Mouse (Mus musculus): ENCODE measurements around the gene Nrg4.

Gene Nrg4

DNA sequence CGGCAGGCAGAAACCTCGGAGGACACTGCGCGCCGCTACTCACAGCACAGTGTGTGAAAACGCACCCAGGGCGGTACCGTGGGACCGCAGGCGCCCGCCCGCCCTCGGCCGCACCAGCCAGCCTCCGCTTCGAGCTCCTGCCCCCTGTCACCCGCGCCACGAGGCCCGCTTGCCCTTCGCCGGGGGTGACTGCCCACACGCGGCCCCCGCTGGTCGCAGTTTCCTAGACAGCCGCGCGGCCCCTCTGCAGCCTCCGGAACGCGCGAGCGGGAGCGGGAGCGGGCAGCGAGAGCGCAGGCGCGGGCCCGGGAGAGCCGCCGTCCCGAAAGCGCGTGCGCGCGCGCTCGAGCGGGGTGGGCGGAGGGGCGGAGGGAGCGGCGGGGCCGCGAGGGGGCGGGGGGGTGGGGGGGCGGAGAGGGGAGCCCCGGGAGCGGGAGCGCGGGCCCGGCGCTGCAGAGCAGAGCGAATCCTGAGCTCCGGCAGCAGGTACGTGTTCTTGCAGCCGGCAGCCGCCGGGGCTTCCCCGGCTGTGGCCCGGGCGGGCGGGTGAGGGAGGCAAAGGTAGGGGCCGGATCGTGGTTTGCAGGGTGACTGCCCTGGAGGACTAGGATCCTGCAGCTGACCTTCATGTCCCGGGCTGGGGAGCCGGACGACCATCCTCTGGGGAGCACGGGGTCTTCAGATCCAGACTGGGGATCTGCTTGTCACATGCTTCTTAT is at the start of gene Nrg4, which contains the start of gene Tmem266:
Gene Nrg4 (minus strand): TSS at position 330 of the 719 bp plus-strand sequence.
Gene Tmem266 (plus strand): TSS at position 399 of the 719 bp plus-strand sequence.
- peak; percentile 77 for DNase-seq (ENCODE audit: low read depth, low spot score)

GRCm38 (mm10) chr9:55371908-55372307 is 45.3 kb upstream of the Nrg4 start:
- DNase-seq (ENCODE audit: low read depth, low spot score) = no peak

GRCm38 (mm10) chr9:55368011-55368410 is 41.4 kb upstream of the Nrg4 start:
- no peak for DNase-seq (ENCODE audit: low read depth, low spot score)

- DNase-seq (ENCODE audit: low read depth, low spot score) = no peak
Measured at GRCm38 (mm10) chr9:55363707-55364106, 37.1 kb upstream of the Nrg4 start.

- no peak for DNase-seq (ENCODE audit: low read depth, low spot score)
Measured at GRCm38 (mm10) chr9:55361969-55362368, 35.3 kb upstream of the Nrg4 start.

DNA sequence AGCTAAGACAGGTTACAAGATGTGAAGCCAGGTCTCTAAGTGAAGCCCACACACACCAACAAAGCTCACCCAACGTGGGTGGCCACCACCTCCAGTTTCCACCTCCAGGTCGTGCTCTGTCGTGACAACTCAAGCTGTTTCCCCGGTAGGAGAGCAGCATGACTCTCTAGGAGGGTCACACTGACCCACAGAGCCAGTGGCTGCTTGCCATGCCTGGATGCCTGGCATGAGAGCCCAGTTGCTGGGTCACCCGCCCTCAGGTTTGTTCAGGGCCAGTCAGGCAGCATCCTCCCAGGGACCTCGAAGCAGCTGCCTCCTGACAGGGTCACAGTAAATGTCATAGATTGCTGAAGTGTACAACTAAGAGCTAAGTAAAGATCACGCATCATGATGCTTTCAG is 34.2 kb upstream of the Nrg4 start:
- DNase-seq (ENCODE audit: low read depth, low spot score) = no peak

DNA sequence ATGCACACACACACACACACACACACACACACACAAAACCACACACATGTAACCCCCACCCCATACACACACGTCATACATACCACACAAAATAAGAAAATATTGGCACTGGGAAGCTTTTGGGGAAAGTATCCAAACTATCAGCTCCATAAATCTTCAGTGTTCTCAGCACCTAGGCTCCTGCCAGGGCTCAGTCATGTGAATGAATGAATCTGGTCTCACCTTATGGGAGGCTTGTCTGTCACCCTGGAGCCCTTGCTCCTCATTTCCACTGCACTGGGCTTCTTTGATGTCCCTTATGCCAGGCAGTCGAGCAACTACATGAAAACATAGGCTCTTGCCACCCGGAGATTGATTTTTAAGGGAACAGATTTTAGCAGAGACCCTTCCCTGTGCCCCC is 33.7 kb upstream of the Nrg4 start:
- DNase-seq (ENCODE audit: low read depth, low spot score) = no peak

DNA sequence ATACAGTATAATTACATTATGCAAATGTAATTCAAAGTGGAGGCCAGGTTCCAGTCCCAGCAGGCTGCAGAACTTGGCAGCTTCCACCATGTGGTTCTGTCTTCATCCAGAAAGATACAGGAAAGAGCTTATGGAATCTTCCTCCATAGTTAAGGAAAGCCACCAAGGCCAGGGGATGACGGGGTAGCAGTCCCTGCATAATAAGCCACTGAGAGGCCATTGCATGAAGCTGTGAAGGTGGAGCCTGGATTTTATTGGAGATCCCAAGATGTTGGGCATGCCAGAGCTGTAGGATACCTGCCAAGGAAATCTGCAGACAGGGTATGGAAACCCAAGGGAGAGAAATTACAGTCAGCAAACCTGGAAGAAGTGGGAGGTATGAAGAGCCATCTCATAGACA is 30.5 kb upstream of the Nrg4 start:
- DNase-seq (ENCODE audit: low read depth, low spot score) = no peak

DNA sequence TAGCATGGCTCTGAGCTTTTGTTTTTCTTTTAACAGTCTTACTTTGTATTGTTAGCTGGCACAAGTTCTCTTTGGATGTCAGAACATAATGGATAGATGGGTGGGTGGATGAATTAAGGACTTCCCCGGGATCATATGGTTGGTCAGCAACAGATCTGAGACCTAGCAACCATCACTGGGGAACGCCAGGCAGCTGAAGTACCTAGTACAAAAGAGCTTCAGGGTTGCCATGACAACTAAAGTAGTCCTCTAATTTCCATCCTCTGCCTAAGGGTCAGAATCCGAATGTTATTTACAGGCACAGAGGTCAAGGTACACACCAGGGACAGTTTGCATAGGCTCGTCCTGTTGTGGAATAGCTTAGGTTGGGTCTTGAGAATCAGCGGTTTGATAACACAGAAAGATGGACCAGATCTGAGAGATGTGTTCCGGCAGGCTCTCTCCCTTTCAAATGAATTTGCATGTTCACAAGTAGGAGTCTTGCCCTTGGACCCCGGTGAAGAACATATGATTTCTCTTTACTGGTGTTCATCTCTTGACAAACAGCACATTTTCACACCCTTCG is 28.7 kb upstream of the Nrg4 start:
- DNase-seq (ENCODE audit: low read depth, low spot score) = peak; percentile 61

DNA sequence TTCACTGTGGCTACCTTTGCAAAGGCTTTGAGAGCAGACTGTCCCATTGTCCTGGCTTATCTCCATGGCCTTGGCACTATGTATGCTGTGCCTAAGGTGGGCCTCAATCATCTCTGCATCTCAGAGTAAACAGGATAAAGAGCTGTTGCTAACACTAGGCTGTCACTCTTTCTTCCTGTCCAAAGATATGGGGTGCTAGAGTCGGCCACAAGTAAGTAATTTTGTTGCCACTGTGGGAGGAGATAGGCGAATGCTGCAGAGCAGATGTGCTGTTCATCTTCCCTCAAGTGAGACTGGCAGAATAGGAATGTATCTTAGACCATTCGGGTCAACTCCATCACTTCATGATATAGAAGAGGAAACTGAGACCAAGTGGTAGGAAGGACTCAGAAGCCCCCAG is 28.0 kb upstream of the Nrg4 start:
- no peak for DNase-seq (ENCODE audit: low read depth, low spot score)

- DNase-seq (ENCODE audit: low read depth, low spot score) = no peak
Measured at GRCm38 (mm10) chr9:55348664-55349063, 22.0 kb upstream of the Nrg4 start.

DNA sequence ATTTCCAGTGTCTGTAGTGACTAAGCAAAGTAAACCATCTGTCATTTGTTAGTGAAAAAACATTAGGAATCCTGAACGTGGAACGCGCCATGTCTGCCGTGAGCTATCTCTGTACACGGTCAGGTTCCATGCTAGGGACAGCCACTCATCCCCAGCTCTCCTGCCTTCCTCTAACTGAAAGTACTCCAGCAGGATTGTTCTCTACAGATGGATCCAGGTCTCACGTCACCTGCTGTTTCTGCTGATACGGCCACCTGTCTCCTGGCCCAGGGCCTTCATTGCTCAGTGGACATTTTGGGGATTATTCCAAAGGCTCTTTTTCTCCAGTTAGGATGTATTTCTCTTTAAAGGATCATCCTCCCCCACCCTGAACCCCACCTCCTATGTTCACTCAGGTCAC is 18.7 kb upstream of the Nrg4 start:
- DNase-seq (ENCODE audit: low read depth, low spot score) = no peak

- DNase-seq (ENCODE audit: low read depth, low spot score) = no peak
Measured at GRCm38 (mm10) chr9:55344165-55344564, 17.5 kb upstream of the Nrg4 start.

DNA sequence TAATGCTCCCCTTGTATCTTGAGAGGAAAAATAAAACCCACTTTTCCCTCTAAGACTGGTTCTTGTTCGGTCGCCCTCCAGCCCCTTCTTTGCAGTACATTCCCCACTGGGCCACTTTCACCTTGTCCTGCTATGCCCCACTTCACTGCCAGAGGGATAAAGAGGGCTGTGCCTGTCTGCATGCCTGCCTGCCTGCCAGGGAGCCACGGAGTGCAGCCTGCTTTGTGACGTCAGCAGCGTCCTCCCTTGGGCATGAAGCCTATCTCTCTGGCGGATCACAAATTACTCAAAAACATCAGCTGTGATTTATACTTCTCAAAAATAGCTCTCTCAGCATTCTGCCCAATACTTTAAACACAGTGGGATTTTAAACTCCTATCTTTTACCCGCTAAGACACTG is 6.3 kb upstream of the Nrg4 start:
- no peak for DNase-seq (ENCODE audit: low read depth, low spot score)

DNA sequence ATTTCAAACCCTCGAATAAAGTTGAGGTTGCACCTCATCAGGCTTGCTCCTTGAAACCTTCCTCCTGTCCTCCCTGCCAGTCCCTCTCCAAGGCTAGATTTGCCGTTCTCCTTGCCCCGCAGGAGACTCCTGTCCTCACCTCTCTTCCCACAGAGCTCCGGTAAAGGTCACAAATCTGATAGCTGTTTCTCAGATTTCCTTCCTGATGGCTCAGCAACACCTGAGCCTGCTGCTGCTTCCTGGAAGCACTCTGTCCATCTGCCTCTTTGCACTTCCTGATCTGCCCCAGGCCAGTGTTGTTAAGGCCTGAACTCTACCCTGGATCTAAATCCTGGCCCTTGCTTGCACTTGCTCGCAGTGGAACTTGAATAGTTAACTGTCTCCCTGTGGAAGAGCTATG is 5.8 kb upstream of the Nrg4 start:
- DNase-seq (ENCODE audit: low read depth, low spot score) = no peak

DNA sequence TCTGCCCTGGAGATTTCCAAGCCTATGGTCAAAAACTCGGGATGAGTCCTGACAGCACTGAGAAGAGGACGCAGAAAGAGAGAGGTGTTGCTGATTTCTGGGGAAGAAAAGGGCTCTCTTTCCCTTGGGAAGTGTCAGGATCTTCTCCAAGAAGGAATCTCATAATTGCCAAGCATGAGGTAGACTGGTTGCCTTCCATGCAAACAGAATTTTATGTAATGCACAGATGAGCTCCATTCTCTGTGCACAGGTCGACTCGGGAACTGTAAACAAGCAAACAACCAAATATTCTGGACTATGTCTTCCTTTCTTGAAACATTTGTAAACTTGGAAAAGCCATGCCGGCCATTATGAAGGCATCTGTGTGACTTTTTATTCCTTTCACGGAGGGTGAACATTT is 2.8 kb upstream of the Nrg4 start:
- DNase-seq (ENCODE audit: low read depth, low spot score) = no peak

- no peak for DNase-seq (ENCODE audit: low read depth, low spot score)
Measured at GRCm38 (mm10) chr9:55328151-55328918, 1.7 kb upstream of the Nrg4 start.

DNA sequence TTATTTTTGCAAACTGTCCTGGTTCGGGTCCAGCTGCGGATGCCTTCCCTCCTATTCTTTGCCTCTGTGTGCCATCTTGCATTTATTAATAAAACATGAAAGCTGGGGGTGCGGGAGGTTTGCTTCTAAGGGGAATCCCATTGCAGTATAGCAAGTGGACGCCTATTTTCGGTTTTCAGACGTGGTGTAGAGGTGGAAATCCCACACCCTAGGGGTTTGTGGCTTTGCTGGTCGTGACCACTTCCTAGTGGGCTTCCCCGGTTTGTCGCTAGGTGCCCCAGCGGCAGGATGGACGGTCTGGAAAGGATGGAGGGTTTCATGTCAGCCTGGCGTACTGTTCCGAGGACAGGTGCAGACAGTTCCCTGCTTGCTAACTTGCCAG is 581 bp upstream of the Nrg4 start:
- no peak for DNase-seq (ENCODE audit: low read depth, low spot score)

GRCm38 (mm10) chr9:55325564-55326514 is 805 bp downstream of the Nrg4 start:
- DNase-seq (ENCODE audit: low read depth, low spot score) = no peak

GRCm38 (mm10) chr9:55325061-55325460 is 1.6 kb downstream of the Nrg4 start:
- no peak for DNase-seq (ENCODE audit: low read depth, low spot score)

DNA sequence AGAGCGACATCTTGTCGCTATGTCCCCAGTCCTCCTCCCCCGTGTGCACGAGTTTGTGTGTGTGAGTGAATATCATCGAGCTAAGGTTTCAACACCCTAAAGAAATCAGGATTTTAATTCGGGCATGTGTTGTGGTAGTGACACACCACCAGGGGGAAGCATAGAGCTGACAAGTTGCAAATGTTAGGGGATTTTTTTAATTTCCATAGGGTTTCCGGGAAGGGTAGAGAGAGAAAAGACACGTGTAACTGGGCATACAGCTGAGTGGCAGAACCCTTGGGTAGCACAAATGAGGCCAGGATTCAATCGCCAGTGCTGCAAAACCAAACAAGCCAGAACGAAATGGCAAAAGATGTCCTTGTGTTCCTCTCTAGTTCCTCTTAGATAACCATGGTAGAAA is 2.1 kb downstream of the Nrg4 start:
- DNase-seq (ENCODE audit: low read depth, low spot score) = no peak

DNA sequence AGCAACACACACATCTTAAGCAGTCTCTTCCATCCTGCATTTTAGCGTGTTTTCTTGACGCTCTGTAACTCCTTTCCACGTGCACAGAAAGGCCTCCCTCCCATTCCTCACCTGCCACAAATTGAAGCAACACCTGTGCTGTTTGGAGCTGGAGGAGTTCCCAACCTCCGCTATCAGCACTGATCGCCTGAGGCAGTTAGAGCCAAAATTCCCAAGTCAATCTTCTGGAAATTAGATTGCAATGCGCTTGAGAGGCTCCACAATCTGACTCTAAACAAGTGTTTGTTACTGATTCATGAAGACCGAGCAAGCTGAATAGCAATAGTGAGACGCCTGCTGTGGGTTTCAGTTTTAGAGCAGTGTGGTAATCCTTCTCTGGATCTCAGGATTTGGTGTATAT is 2.6 kb downstream of the Nrg4 start:
- no peak for DNase-seq (ENCODE audit: low read depth, low spot score)
